Mouse (Mus musculus) embryo, embryonic 10.5 days (tissue): ENCODE data around the gene Hist3h2a.
A peak's percentile ranks its signal among the peaks of the same experiment; 100 is the strongest.
"Not testable (repeated sequence)": the region's sequence is repeated elsewhere in the genome, so short reads cannot be mapped to it uniquely, and the experiment has no call there.

Source experiments
- DNase-seq: peaks from one replicate; pipeline ENCODE4 v3.0.0-alpha.2; 2015; ENCODE audit warnings: low spot score

Gene Hist3h2a

DNA sequence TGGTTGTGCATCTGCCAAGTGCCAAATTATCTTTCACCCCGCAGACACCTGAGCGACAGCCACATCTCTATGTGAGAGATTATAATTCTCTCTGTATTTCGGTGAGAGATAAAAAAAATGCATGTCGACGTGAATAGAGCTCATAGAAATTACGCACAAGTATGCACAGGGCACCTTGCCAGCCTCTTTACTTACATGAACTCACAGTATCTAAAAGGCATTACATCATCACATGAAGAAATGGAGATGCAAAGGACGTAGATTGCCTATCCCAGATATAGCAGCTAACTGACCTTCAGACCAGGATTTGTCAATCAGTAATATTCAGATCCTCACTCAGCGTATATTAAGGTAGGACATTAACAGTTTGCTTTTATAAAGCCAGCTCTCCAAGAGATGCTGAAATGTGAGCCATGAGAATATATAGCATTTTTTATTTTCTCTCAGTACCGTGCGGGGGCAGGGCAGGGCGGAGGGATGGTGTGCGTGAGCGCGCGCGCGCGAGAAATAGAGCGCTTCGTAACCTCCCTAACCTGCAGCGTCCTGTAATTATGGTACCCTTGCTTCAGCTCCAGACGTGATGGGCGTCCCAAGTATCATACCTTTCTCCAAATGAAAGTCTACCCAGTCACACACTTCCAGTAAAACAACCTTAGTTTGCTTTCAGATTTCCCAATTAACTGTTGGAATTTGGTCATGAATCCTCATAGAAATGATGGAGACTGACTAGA lies 6.5 kb upstream of the Hist3h2a start:
- peak; percentile 49 for DNase-seq

DNA sequence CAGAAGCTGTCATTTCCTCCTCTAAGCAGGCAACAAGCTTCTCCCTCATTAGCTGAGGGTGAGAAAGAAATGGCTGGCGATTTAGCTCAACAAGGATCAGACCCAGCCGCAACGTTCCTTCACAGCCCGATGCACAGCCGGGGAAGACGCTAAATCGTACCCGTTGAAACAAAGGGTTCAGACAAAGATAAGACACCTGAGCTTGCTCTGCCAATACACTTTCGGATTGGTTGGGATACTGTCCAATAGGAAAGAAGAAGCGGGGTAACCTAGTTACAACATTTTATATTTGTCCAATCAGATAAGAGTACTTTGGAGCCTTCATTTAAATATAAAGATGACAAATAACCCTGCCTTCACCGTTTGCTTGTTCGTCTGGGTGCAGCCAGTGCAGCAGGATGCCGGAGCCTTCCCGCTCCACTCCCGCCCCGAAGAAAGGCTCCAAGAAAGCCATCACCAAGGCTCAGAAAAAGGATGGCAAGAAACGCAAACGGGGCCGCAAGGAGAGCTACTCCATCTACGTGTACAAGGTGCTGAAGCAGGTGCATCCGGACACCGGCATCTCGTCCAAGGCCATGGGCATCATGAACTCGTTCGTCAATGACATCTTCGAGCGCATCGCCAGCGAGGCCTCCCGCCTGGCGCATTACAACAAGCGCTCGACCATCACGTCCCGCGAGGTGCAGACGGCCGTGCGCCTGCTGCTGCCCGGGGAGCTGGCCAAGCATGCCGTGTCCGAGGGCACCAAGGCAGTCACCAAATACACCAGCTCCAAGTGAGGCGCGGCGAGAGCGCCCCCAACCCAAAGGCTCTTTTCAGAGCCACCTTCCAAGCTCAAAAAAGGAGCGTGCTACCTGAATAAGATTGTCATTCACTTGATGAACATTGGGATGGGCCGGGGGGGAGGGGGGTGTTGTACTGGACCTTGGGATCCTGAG lies 5.7 kb upstream of the Hist3h2a start, which contains the start of gene Hist3h2ba:
TSS of gene Hist3h2ba (plus strand) at position 379 of the 938 bp plus-strand sequence.
- DNase-seq: peak; percentile 92

DNA sequence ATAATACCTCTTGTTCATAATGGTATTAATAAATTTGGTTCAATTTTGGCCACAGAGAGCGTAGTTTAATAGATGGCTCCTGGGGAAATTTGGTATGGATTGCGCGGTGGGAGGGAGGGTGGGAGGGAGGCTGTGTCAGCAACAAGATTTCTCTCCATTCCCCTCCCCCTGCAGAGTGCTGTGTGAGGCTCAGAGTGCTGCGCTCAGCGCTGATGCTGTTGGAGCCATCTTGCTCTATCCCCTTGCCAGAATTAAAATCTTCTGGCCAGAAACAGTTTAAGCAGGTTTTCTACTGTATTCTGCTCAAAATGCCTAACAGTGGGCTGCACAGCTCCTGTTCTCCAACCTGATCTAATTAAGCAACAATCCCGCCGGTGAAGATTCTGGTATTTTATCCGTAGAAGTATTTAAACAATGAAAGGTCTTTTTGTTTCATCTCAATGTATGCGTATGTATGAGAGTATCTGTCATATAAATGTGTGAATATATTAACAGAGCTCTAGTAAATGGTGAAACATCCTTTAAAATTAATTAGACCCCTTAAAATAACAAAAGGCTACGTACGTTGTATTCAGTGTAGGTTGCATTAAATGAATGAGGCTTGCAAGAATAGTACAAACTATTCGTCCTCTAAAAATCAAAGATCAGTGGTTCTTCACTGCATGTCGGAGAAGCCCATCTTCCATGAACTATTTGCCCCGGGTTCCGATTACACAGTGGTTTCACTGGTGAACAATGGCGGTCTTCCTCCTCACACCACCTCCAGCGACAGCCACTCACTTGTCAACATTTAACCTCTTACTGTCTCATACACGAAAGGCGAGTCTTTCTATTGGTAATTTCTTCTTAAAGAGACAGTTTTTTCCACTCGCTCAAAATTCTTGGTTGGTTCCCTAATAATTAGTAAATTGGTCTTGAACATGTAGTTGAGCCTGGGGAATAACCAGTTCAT lies 4.7 kb upstream of the Hist3h2a start:
- DNase-seq: peak; percentile 79

DNA sequence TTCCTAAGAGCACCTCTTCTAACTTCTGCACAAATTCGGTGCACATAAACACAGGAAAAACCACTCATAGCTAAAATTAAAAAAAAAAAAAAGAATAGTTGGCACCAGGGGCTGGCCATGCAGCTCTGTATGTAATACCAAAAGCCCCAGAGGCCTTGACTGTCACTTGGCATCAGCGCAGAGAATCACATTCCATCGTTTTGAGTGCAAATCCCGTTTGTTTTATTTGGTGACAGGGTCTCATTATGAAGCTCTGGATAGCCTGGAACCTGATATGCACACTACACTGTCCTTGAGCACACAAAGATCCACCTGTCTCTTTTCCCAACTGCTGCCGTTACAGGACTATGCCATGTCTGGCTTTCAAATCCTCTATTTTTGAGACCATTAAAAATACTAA lies 3.3 kb upstream of the Hist3h2a start:
- no peak for DNase-seq

DNA sequence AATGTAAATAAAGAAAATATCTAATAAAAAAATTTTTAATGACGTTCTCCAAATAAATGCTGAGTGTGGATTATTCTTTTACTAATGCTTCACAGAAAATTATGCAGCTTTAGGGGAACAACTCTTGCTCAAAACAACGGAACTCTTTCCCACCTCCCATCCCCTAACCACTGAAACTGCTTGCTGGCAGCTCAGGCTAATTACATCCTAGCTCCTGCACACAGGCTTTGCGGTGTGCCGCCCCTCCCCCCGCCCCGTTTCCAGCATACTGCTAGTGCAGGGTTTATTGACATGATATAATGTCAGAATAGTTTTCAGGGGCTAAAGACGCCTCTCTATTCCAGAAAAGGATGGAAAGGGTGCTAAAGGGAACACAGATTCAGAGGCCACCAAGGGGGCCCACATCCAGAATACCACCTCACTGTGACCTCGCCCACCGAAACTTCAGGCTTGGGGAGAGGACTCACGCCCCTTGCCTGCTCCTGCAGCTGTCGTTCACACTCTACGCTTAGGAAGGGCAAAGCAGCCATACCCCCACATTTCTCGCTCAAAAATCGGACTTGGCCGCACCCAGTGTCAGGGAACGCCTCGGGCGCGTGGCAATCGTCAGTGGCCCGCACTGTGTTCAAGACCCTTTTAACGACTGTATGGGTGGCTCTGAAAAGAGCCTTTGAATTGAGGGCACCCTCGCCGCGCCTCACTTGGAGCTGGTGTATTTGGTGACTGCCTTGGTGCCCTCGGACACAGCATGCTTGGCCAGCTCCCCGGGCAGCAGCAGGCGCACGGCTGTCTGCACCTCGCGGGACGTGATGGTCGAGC lies 925 bp upstream of the Hist3h2a start:
- peak; percentile 78 for DNase-seq

DNA sequence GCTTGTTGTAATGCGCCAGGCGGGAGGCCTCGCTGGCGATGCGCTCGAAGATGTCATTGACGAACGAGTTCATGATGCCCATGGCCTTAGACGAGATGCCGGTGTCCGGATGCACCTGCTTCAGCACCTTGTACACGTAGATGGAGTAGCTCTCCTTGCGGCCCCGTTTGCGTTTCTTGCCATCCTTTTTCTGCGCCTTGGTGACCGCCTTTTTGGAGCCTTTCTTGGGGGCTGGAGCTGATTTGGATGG lies 390 bp upstream of the Hist3h2a start:
- DNase-seq: not testable (repeated sequence)

DNA sequence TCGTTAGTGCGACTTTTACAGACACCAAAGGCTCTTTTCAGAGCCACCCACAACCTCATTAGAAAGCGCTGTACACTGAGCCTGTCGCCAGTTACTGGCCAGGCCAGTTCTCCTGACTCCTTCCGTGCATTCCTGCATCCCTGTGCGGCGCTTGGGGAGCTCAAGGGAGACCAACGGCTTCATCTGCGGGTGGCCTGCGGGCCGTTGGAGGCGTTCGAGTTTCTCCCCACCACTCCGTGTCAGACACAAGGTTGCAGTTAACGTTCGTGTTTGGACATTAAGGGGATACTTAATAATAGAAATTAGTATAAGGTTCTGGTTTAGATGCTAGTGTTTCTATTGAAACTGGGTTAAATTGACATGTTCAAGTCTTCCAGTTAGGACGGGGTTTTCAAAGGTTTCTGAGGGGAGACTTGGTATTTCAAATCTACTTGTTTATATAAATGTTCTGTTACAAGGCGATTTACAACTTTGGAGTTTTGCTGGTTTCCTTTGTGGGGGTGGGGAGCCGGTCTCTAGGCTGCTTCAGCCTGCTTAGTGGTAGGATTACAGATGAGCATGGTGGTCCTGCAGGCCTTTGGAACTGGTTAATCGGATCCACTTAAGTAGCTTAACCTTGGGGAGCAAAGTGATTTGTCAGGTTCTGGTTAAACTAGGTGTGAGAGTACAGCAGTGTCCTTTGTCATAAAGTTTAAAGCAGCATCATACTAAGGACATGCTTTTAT lies 820 bp downstream of the Hist3h2a start:
- DNase-seq: peak; percentile 65

DNA sequence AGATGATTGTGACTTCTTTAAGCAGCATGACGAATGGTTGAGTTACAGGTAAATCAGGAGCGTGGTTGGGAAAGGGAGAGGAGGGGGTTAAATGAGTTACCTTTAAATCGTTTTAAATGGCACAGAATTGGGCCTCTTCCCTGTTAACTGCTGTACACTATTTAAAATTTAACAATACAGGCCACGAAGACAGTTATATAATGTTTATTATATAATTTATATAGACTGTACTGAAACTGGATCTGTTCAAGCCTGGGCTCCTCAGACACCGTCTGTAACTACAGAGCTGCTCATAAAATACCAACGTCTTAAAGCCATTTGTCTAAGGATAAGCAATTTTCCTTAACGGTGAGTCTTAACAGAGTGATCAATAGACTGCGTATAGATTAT lies 1.4 kb downstream of the Hist3h2a start:
- no peak for DNase-seq

DNA sequence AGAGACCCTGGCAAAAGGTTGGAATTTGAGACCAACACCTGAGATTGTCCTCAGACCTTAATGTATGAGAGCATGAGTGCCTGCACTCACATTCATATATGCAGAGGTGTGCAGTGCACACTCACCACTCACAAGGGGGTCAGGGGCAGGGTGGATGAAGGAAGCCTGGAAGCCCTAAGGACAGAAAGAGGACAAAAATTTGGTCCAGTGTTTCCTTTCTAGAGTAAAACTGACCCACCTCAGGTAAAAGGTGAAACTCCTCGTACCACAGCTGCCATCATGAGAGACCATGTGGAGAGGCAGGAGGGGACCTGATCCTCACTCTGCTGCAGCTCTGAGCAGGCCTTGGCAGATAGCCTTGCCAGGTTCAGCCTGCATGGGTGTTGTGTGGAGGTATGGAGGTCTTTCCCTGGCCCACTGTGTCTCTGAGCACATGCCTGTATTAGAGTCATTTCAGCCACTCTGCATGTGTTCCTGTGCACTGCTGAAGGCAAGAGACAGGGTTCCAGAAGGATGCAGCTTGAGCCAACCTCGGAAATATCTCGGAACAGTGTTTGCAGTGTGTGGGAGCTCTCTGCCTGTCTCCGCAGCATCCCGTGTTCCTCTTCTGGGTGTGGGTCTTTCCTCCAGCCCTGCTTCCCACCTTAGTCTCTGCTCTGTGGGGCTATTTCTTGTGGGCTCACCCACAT lies 2.9 kb downstream of the Hist3h2a start:
- DNase-seq: no peak

DNA sequence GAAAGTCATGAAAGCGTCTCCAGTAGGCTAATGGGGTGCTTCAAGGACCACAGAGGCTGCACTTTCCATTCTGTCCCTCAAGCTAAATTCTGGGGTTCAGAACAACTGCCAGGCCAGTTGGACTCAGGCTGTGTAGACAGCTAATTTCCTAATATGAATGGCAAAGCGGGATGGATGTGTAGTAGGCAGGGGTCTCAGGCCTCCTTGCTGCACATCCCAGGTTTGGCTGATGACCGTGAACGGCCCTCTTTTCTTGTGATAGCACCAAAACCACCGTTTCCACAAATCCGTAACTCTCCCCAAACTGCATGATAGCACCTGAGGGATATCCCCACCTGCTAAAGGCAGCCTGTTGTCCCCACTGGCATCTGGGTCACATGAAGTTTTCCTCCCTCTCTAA lies 4.1 kb downstream of the Hist3h2a start:
- DNase-seq: no peak

DNA sequence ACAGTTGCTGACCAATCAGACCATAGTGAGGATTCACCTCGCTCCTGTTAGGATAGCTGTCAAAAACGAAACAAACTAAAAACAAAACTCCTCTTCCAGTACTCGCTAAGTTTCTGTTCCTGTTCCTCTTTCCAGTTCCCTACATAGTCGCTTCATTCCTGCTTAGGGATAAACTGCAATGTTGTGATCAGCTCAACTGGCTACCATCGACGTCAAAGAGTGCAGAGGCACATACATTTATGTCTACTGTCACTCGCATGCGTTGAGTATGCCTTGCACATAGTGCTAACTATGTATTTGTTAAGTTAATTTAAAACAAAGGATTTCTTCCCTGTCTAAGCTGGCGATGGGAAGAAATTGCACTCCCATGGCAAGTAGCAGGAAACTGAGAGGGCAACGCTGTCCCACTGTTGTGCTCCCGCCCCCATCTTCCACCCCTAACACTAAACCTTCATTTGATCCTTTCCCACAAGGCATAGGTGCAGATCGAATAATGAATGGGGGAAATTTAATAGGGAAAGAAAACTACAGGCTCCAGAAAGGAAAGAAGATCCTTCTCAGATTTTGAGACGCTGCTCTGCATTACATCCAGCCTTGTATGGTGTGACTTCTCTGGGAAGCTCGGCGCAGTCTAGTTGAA lies 4.8 kb downstream of the Hist3h2a start:
- DNase-seq: no peak

DNA sequence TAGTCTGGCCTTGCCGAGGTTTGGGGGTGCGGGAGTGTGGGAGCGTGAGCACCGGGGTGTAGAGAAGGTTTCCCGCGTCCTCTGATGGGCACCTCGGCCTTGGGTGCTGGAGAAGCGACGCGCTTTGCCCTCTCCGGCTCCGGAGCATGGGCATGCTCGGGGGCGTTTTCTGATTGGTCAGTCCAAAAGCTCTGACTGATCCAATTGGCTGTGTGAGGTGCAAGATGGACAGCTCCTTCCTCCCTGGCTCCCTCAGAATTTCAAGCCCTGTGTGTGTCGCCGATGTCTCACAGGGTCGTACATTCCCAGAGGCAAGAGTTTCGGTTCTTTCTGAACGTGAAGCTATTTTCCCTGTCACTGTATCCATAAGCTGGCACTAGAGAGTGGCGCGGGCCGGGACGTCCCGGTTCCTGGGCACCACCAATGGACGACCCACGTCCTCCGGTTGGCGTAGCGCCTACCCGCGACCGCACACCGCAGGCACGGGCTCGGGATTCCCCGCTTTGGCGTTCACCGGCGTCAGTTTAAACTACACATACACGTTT lies 5.5 kb downstream of the Hist3h2a start:
- peak; percentile 88 for DNase-seq

DNA sequence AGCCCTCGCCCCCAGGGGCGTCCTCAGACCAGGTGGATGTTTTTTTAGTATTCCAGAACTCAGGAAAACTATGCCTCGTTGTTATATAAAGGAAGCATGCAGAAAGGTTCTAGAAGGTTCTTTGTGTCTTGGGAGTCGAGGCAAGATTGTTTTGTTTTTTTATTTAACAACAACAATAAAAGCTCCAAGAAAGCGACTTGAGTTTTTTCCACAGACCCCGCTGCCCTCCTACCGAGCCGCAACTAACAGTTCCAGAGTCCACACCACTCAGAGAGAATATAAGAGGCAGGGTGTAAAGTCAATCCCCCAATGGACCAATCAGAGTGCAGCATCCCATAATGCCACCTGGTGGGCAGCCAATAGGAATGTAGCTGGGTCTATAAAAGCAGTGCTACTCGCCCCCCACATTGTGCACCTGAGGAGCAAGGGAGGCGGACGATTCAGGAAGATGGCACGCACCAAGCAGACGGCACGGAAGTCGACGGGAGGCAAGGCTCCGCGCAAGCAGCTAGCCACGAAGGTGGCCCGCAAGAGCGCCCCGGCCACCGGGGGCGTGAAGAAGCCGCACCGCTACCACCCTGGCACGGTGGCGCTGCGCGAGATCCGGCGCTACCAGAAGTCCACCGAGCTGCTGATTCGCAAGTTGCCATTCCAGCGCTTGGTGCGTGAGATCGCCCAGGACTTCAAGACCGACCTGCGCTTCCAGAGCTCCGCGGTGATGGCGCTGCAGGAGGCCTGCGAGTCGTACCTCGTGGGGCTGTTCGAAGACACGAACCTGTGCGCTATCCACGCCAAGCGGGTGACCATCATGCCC lies 7.1 kb downstream of the Hist3h2a start:
- no peak for DNase-seq

DNA sequence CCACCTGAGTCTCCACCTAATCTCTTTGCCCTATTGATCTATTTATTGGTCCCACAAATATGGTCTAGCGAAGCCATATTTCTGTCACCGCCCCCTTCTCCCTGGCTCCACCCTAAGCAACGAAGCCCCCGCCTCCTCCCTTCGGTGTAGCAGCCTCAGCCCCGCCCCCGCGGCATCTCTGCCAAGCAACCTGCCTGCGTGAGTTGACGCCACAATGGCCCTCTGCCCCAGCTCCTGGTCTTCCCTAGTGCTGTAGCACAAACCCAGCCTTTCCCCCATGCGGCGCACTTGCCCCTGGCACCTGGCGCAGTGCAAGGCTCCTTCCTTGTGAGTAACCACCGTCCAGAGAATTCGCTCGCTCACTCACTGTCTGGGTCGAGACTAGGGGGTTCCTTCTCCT lies 9.1 kb downstream of the Hist3h2a start:
- DNase-seq: no peak

DNA sequence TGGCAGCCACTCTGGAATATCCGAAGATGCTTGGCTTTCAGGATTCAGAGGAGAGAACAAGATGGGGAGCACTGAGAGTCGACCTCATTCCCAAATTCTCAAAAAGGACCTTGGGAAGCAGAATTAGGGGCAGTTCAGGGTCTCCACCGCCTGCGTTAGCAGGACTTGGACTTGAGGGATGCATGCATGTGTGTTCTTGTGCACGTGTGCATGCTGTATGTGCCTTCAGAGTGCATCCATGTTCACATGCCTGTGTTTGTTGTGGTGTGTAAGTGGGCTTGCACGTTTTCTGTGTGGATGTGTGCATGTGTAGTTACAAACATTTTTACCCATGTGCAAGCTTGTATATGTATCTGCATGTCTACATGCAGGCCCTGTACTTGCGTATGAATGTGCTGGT lies 9.7 kb downstream of the Hist3h2a start:
- DNase-seq: no peak

DNA sequence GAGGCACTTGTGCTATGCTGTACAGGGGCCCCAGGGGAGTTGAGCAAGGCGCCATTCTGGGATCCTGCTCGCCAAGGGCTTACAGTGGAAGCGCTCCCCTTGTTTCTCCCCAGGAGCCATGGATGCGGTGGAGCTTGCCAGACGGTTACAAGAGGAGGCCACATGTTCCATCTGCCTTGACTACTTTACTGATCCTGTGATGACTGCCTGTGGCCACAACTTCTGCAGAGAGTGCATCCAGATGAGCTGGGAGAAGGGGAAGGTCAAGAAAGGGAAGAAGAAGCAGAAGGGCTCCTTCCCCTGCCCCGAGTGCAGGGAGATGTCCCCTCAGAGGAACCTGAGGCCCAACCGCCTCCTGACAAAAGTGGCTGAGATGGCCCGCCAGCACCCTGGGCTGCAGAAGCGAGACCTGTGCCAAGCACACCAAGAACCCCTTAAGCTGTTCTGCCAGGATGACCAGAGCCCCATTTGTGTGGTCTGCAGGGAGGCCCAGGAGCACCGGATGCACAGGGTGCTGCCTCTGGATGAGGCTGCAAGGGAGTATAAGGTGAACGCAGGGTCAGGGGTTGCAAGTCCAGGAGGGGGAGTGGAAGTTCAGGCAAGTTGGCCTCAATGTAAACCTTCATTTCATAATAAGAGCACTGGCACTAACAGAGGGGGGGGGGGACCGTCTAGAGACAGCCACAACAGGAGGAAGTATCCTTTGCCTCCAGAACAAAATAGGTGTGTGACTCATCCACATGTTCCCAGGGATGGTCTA lies 10.7 kb downstream of the Hist3h2a start:
- no peak for DNase-seq

DNA sequence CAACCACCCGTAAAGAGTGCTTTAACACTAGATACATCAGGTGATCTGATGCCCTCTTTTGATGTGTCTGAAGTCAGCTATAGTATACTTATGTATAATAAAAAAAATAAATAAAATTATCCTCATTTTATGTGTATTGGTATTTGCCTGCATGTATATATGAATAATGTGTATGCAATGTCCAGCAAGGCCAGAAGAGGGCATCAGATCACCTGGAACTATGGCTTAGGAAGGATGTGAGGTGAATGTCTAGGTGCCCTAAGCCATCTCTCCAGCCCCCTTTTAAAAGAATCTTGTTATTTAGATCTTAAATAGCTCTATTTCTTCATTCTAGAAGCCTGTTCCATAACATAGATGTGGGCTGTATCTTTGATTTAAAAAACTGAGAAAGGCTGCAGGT lies 12.9 kb downstream of the Hist3h2a start:
- DNase-seq: no peak

DNA sequence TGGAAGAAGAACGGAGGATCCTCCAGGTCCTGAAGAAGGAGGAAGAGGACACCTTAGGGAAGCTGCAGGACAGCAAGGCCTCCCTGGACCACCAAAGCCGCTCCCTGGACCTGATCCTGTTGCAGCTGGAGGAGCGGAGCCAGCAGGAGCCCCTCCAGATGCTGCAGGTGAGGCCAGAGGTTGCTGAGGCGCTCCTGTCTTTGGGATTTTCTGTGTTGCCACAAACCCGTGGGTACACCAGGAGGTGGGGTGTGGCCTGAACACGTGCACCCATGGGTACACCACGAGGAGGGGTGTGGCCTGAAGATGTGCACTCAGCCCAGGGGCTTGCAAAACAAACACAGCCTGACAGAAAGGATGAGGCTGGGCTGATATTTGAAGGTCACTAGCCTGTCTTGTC lies 14.1 kb downstream of the Hist3h2a start:
- DNase-seq: no peak
